Mouse (Mus musculus) heart, postnatal 0 days (tissue): Measurements from ENCODE around the gene Flt3l. TPM values are rescaled to one million over a fixed set of nuclear protein-coding genes. Genes with fewer than 3 reads are reported as not detected.

Experiments
- ATAC-seq: fragments of 200-750 bp; cut with Nextera tagmentation; 2 replicates; pipeline ENCODE4 v1.8.0; 2017; ENCODE audit warnings: low read depth, moderate number of reproducible peaks, moderate library complexity; ENCODE audit not compliant: insufficient read depth
- DNase-seq: peaks from one replicate; pipeline ENCODE4 v3.0.0-alpha.2; 2016; ENCODE audit warnings: low spot score
- H3K27ac ChIP-seq: fragments of 300-500 bp; sonication (generic); 2 replicates; pipeline ENCODE4 v1.5.1; 2014; ENCODE audit warnings: low read depth, mild to moderate bottlenecking
- H3K27me3 ChIP-seq: fragments of 300-500 bp; sonication (generic); 2 replicates; pipeline ENCODE4 v1.6.1; 2014; ENCODE audit warnings: low read length, mixed read lengths; ENCODE audit not compliant: control insufficient read depth, insufficient read depth
- H3K36me3 ChIP-seq: fragments of 300-500 bp; sonication (generic); replicated peaks from 2 replicates; pipeline ENCODE4 v1.6.1; 2014; ENCODE audit warnings: low read length, mixed read lengths; ENCODE audit not compliant: control insufficient read depth, insufficient read depth
- H3K4me1 ChIP-seq: fragments of 300-500 bp; sonication (generic); 2 replicates; pipeline ENCODE4 v1.6.1; 2014; ENCODE audit warnings: antibody characterized with exemption; ENCODE audit not compliant: control insufficient read depth, insufficient read depth
- H3K4me2 ChIP-seq: fragments of 300-500 bp; sonication (generic); 2 replicates; pipeline ENCODE4 v1.6.1; 2014; ENCODE audit warnings: low read depth, mild to moderate bottlenecking, low read length, moderate library complexity
- H3K4me3 ChIP-seq: fragments of 300-500 bp; sonication (generic); 2 replicates; pipeline ENCODE4 v1.5.1; 2014; ENCODE audit warnings: low read depth, low read length
- H3K9ac ChIP-seq: fragments of 300-500 bp; sonication (generic); replicated peaks from 2 replicates; pipeline ENCODE4 v1.6.1; 2014; ENCODE audit warnings: low read depth, low read length, mixed read lengths
- H3K9me3 ChIP-seq: fragments of 300-500 bp; sonication (generic); replicated peaks from 2 replicates; pipeline ENCODE4 v1.6.1; 2016; ENCODE audit warnings: low read length; ENCODE audit not compliant: control insufficient read depth
- CTCF ChIP-seq: IDR thresholded peaks from 2 replicates; pipeline ENCODE4 v1.5.1; 2016; ENCODE audit warnings: antibody characterized with exemption, control low read depth, low read depth
- EP300 ChIP-seq: IDR thresholded peaks from 2 replicates; pipeline ENCODE4 v1.6.1; 2016; ENCODE audit warnings: antibody characterized with exemption, low read depth
- WGBS: fragments of 180-500 bp; shearing (Covaris S2); extraction: QIAGEN DNeasy Blood & Tissue Kit; methylation state at CpG from one replicate; pipeline ENCODE4 v1.1.7; 2014; 5-methylcytosine and 5-hydroxymethylcytosine counted together
- polyA plus RNA-seq: library from polyadenylated mRNA; unstranded; fragments of >200 nt; fragmentation: Nextera tagmentation; extraction: Ambion mirVana; gene quantifications from 2 replicates; pipeline ENCODE4 v1.2.1, GENCODE M21; 2015
- total RNA-seq: library from RNA; depleted of rRNA; stranded (reverse); fragments of >200 nt; gene quantifications from 2 replicates; pipeline ENCODE4 v1.2.3, GENCODE M21; 2014; ENCODE audit warnings: low replicate concordance

The Flt3l gene
- total and polyA plus RNA-seq, 2 experiments from 2014 or later: 1.8 to 23.3 TPM

DNA sequence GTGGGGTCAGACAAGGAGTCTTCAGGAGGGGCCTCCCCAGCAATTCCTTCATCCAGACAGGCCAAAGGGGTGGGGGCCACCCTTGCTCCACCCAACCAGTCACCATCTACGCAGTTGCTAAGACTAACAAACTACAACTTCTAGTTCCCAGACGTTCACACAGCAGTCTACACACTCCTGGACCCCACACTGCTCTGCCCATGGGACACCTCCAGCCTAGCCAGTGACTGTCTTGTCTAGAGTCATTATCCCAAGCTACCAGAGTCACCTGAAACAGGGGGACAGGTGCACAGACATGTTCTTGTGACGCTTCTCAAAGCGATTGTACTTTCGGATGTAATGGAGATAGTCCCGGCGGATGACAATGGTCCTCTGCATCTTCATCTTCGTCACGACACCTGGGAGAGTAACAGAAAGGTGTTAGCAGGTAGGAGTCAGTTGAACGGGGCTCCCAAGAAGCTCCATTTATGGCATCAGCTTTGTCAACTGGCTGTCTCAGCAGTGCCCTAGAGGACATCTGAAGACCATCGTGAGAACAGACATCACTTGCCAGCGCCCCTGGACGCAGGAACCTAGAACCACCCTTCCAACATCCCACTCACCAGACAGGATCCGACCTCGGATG lies 13.6 kb downstream of the Flt3l start:
- no peaks in the 10 kb centered on the region for H3K27me3 ChIP-seq
- peak overlapping the region; percentile 93; the same call in 1 of the 2 replicates for H3K9ac ChIP-seq
- peaks cover 23% of the 10 kb centered on the region for H3K4me1 ChIP-seq
- ATAC-seq (no peak), DNase-seq (no peak)
- peak overlapping the region; percentile 96 for H3K4me2 ChIP-seq
- peaks cover 63% of the 10 kb centered on the region for H3K36me3 ChIP-seq
- no peaks in the 10 kb centered on the region for H3K9me3 ChIP-seq
- TF ChIP-seq CTCF: no peak
- TF ChIP-seq EP300: no peak
- H3K4me3 ChIP-seq: peak overlapping the region; percentile 82; the same call in 1 of the 2 replicates
- H3K27ac ChIP-seq: peak overlapping the region; percentile 89; the same call in 1 of the 2 replicates
- WGBS: 81% methylated on average over 15 of the region's 15 CpGs

DNA sequence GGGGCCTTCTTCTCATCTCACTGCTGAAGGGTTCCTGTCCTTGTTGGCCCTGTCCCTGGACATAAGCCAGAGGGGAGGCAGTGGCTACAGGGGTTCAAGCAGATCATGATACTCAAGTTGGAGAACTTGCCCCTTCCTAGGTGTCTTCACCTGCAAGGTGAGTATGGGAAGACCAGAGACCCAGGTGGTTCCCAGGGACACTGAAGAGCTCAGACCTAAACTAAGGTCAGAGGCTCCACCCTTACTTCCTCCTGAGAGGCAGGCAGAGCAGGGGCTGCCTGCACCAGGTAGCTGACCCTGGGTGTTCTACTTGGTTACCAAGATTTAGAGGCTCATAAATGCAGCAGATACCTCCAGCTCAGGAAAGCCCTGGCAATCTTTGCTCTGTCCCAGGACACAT lies 14.3 kb downstream of the Flt3l start:
- Histone ChIP-seq H3K4me3 (no peak overlapping the region), H3K27me3 (no peaks in the 10 kb centered on the region), H3K4me1 (peaks cover 15% of the 10 kb centered on the region), H3K9me3 (no peaks in the 10 kb centered on the region), H3K27ac (peak overlapping the region; percentile 63), H3K9ac (no peak overlapping the region), H3K36me3 (peaks cover 60% of the 10 kb centered on the region), H3K4me2 (peak overlapping the region; percentile 33)
- TF ChIP-seq CTCF: no peak
- TF ChIP-seq EP300: no peak
- ATAC-seq (no peak), DNase-seq (no peak)

DNA sequence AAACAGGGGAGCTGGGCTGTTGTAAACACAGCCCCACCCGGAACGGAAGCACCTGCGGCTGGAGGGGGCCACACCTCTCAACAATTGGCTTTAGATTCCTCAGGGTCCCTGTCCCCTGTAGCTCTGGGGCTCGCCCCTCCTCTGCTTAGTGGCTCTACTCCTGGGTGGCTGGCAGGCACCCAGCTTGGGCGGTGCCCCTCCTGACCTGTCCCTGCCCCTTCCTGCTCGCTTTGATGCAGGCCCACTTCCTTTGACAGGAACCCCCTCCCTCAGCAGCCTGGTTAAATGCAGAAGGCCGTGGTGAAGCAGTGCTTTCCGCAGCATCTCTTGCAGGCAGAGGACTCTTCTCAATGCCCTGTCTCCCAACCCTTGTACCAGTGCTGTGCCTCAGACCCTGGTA lies 14.8 kb downstream of the Flt3l start:
- no peak for ATAC-seq
- H3K9ac ChIP-seq: no peak overlapping the region
- TF ChIP-seq CTCF (no peak), EP300 (peak; percentile 71; the same call in 1 of the 2 replicates)
- H3K27me3 ChIP-seq: no peaks in the 10 kb centered on the region
- no peak overlapping the region for H3K4me3 ChIP-seq
- 41% methylated on average over 8 of the region's 8 CpGs for WGBS
- peaks cover 10% of the 10 kb centered on the region for H3K4me1 ChIP-seq
- H3K36me3 ChIP-seq: peaks cover 54% of the 10 kb centered on the region
- H3K27ac ChIP-seq: peak overlapping the region; percentile 63
- no peak for DNase-seq
- no peaks in the 10 kb centered on the region for H3K9me3 ChIP-seq
- H3K4me2 ChIP-seq: peak overlapping the region; percentile 33; the same call in 1 of the 2 replicates

DNA sequence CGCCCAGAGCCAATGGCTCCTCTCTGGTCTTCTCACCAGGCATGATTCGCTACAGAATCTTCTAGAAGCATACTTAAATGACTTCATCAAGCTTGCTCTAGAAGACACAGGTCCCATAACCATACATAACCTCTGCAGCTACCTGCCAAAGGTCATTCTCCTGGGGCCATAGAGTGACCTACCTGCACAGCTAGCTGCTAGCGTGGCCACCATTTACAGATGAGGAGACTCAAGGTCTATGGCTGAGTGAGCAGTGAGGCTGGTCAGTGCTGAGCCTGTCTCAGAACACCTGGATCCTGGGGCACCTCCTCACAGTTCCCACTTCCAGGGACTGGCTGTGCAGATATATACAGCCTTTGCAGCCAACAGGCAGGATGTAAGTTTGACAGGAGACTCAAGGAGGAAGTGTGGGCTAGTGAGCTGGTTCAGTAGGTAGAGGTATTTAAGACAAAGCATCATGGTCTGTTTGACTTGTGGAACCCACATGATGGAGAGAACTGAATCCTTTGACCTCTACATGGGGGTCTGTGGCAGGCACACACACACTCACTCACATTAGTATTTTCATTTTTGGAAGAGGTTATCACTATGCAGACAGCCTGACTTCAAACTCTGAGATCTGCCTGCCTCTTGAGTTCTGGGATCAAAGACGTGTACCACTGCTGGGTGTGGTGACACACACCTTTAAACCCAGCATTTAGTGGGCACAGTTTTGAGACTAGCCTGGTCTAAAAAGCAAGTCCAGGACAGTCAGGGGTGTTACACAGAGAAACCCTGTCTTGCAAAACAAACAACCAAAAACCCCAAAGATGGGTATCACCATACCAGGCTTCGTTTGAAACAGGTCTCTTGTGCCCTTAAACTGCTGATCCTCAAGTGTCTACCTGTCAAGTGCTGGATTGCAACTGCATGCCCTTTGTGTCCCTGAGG lies 16.2 kb downstream of the Flt3l start:
- Histone ChIP-seq H3K36me3 (peaks cover 40% of the 10 kb centered on the region), H3K4me2 (no peak overlapping the region), H3K9ac (no peak overlapping the region), H3K4me3 (no peak overlapping the region), H3K9me3 (no peaks in the 10 kb centered on the region), H3K27ac (peak overlapping the region; percentile 54; the same call in 1 of the 2 replicates), H3K27me3 (no peaks in the 10 kb centered on the region), H3K4me1 (peaks cover 9% of the 10 kb centered on the region)
- TF ChIP-seq CTCF: no peak
- TF ChIP-seq EP300: no peak
- ATAC-seq: no peak
- no peak for DNase-seq
- WGBS: 72% methylated on average over 5 of the region's 5 CpGs

DNA sequence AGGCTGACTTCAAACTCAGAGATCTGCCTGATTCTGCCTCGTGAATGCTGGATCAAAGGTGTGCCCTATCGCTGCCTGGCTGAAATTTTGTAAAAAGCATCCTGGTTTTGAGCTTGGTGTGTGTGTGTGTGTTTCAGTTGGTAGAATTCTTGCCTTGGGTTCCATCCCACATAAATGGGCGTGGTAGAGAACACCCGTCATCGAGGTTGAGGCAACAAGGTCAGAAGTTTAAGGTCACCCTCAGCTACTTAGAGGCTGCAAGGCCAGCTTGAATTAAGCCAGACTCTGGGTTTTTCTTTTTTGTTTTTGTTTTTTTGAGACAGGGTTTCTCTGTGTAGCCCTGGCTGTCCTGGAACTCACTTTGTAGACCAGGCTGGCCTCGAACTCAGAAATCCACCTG lies 17.9 kb downstream of the Flt3l start:
- 90% methylated on average over 6 of the region's 6 CpGs for WGBS
- Histone ChIP-seq H3K27ac (no peak overlapping the region), H3K4me1 (peaks cover 7% of the 10 kb centered on the region), H3K9me3 (no peaks in the 10 kb centered on the region), H3K4me3 (no peak overlapping the region), H3K27me3 (no peaks in the 10 kb centered on the region), H3K9ac (no peak overlapping the region), H3K36me3 (peaks cover 40% of the 10 kb centered on the region), H3K4me2 (no peak overlapping the region)
- DNase-seq (no peak), ATAC-seq (no peak)
- TF ChIP-seq EP300 (no peak), CTCF (no peak)
